Mouse (Mus musculus) MEL (cell line): ENCODE data around the gene Gm29427.

Source experiments
- CHD2 ChIP-seq: IDR thresholded peaks from 2 replicates; pipeline ENCODE4 v1.6.1; 2011; ENCODE audit warnings: low read length, improper control_type of control experiment
- CTCF ChIP-seq, 3 experiments: IDR thresholded peaks in 2 of 3; conservative IDR thresholded peaks in 1 of 3; 2 replicates each; pipeline ENCODE4 v1.5.1; 2011 to 2012; ENCODE audit warnings: low read length in 3 of 3, low read depth in 2 of 3, mild to moderate bottlenecking in 2 of 3, improper control_type of control experiment in 1 of 3, inconsistent platforms in 1 of 3, mixed read lengths in 1 of 3, moderate library complexity in 1 of 3; ENCODE audit not compliant: control insufficient read depth in 1 of 3, insufficient read depth in 1 of 3, poor library complexity in 1 of 3, severe bottlenecking in 1 of 3
- KAT2A ChIP-seq: conservative IDR thresholded peaks from 2 replicates; pipeline ENCODE4 v1.6.1; 2012; ENCODE audit warnings: low read depth, low read length, improper control_type of control experiment, inconsistent platforms
- MXI1 ChIP-seq: IDR thresholded peaks from 2 replicates; pipeline ENCODE4 v1.6.1; 2011; ENCODE audit warnings: mild to moderate bottlenecking, low read depth, low read length, improper control_type of control experiment
- NRF1 ChIP-seq: IDR thresholded peaks from 2 replicates; pipeline ENCODE4 v1.6.1; 2014; ENCODE audit warnings: low read depth, mild to moderate bottlenecking, inconsistent platforms, low read length, improper control_type of control experiment, moderate library complexity; ENCODE audit not compliant: poor library complexity, insufficient read depth, severe bottlenecking
- POLR2A ChIP-seq, 2 experiments: IDR thresholded peaks; 2 replicates each; pipeline ENCODE4 v1.6.1; 2011 to 2012; ENCODE audit warnings: low read length in 2 of 2, mild to moderate bottlenecking in 2 of 2, control low read depth in 1 of 2, improper control_type of control experiment in 1 of 2, low read depth in 1 of 2, moderate library complexity in 1 of 2; ENCODE audit not compliant: control insufficient read depth in 1 of 2, insufficient read depth in 1 of 2, poor library complexity in 1 of 2
- TCF12 ChIP-seq: IDR thresholded peaks from 2 replicates; pipeline ENCODE4 v1.6.1; 2014; ENCODE audit warnings: low read depth, mild to moderate bottlenecking, inconsistent platforms, low read length, improper control_type of control experiment, moderate library complexity
- UBTF ChIP-seq: IDR thresholded peaks from 2 replicates; pipeline ENCODE4 v1.6.1; 2012; ENCODE audit warnings: low read depth, mild to moderate bottlenecking, inconsistent platforms, low read length, improper control_type of control experiment, moderate library complexity, borderline replicate concordance; ENCODE audit not compliant: insufficient read depth
- USF1 ChIP-seq: IDR thresholded peaks from 2 replicates; pipeline ENCODE4 v1.6.1; 2014; ENCODE audit warnings: low read depth, mild to moderate bottlenecking, inconsistent platforms, low read length, improper control_type of control experiment, moderate library complexity

DNA sequence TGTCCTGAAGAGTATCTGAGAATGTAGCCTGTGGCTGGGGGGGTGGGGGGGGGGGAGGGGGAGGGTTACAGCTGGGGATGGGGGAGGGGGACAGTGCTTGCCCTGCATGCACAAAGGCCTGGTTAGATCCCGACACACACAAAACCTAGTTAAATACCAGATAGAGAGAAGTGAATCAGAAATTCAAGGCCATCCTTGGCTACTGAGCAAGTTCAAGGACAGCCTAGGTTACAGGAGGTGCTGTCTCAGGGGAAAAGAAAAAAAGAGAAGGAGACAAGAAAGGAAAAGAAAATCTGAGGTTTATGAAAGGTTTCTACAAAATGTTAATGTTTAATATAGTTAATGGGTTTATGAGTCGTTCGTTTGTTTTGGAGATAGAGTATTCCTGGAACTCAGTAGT is 24.0 kb upstream of the Gm29427 start:
- TF ChIP-seq TCF12 (no peak), USF1 (no peak), NRF1 (no peak), POLR2A (IDR thresholded peaks at IDR 0.05; ENCODE audit: control insufficient read depth in 1 of 2, insufficient read depth in 1 of 2, low read depth in 1 of 2, low read length in 2 of 2, poor library complexity in 1 of 2) (no peak), CHD2 (no peak), MXI1 (no peak), CTCF (IDR thresholded peaks at IDR 0.05 in 2 of 3, conservative IDR thresholded peaks at IDR 0.05 in 1 of 3; ENCODE audit: control insufficient read depth in 1 of 3, insufficient read depth in 1 of 3, low read depth in 2 of 3, low read length in 3 of 3, poor library complexity in 1 of 3, severe bottlenecking in 1 of 3) (no peak), KAT2A (no peak), UBTF (no peak)
